Mouse (Mus musculus) G1E (cell line): ENCODE measurements around the gene Stxbp6.

ENCODE experiments used
- CTCF ChIP-seq: IDR thresholded peaks from 2 replicates; pipeline ENCODE4 v1.5.1; 2012; ENCODE audit warnings: low read depth, low read length, inconsistent platforms, mixed read lengths
- POLR2AphosphoS5 ChIP-seq: IDR thresholded peaks from 2 replicates; pipeline ENCODE4 v1.6.1; 2012; ENCODE audit warnings: low read depth, low read length, inconsistent platforms; ENCODE audit not compliant: insufficient replicate concordance
- TAL1 ChIP-seq: conservative IDR thresholded peaks from 2 replicates; pipeline ENCODE4 v1.6.1; 2012; ENCODE audit warnings: low read depth, low read length, inconsistent platforms, mixed read lengths

DNA sequence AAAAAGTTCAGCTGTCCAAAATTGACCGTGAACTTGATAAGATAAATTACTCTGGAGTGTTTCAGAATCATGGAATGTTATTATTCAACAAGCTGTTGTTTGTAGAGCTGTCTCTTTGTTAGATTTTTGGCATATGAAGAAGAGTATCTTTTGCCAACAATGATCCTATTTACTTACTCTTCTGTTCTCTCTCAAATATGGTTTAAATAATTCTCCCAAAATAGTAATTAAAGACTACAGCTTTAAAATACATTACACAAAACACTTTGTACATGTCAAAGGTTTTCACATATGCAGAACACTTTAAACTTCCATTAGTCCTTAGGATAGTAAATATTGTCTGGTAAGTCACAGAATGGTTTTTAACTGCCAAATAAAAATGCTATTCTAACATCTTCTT is 29.9 kb downstream of the Stxbp6 start:
- TF ChIP-seq CTCF (no peak), POLR2AphosphoS5 (no peak), TAL1 (no peak)
